Mouse (Mus musculus): ENCODE measurements at regions not wholly inside any gene's neighbourhood (a gene's known extent, or its start where the extent isn't known, plus 50 kb on each side); places are given as distances from the start of the nearest gene placed in this dataset.

- DNase-seq: no peak
Observed at GRCm38 (mm10) chr17:75714059-75714458, 162.3 kb upstream of the Fam98a start.

GRCm38 (mm10) chr17:75707687-75708086 lies 155.9 kb upstream of the Fam98a start:
- DNase-seq: no peak

- no peak for DNase-seq
Observed at GRCm38 (mm10) chr17:75705357-75705756, 153.6 kb upstream of the Fam98a start.

- DNase-seq: no peak
Observed at GRCm38 (mm10) chr17:75703865-75704264, 152.1 kb upstream of the Fam98a start.

- no peak for DNase-seq
Observed at GRCm38 (mm10) chr17:75696729-75697103, 145.0 kb upstream of the Fam98a start.

- DNase-seq: no peak
Observed at GRCm38 (mm10) chr17:75696103-75696728, 144.5 kb upstream of the Fam98a start.

- no peak for DNase-seq
Observed at GRCm38 (mm10) chr17:75685927-75686326, 134.2 kb upstream of the Fam98a start.

- DNase-seq: no peak
Observed at GRCm38 (mm10) chr17:75646982-75647381, 95.2 kb upstream of the Fam98a start.

GRCm38 (mm10) chr17:75644698-75645097 lies 93.0 kb upstream of the Fam98a start:
- DNase-seq: no peak

- no peak for DNase-seq
Observed at GRCm38 (mm10) chr17:75642311-75642710, 90.6 kb upstream of the Fam98a start.

GRCm38 (mm10) chr17:75641010-75641498 lies 89.3 kb upstream of the Fam98a start:
- DNase-seq: no peak

GRCm38 (mm10) chr17:75640575-75640974 lies 88.8 kb upstream of the Fam98a start:
- no peak for DNase-seq

GRCm38 (mm10) chr17:75629857-75630256 lies 78.1 kb upstream of the Fam98a start:
- DNase-seq: no peak

GRCm38 (mm10) chr17:75619472-75619871 lies 67.7 kb upstream of the Fam98a start:
- no peak for DNase-seq

- DNase-seq: no peak
Observed at GRCm38 (mm10) chr17:75618514-75618913, 66.8 kb upstream of the Fam98a start.

GRCm38 (mm10) chr17:75617280-75617679 lies 65.5 kb upstream of the Fam98a start:
- DNase-seq: no peak

GRCm38 (mm10) chr17:75615335-75615734 lies 63.6 kb upstream of the Fam98a start:
- DNase-seq: peak in 1 of 2 experiments; percentile 6

- DNase-seq: no peak
Observed at GRCm38 (mm10) chr17:75603417-75604086, 51.8 kb upstream of the Fam98a start.

All from lung, postnatal 4 days (tissue).